Mouse (Mus musculus): ENCODE results near the gene Abhd17c. TPM values are rescaled to one million over a fixed set of nuclear protein-coding genes. Genes with fewer than 3 reads are reported as not detected.

Gene Abhd17c
- polyA plus RNA-seq, 1 experiment from 2014 or later: 20.4 TPM

- no peak overlapping the region for H3K4me3 ChIP-seq
- no peak for ATAC-seq (ENCODE audit: extremely low read depth, insufficient number of reproducible peaks, low FRiP score, low TSS enrichment)
- H3K27ac ChIP-seq (replicated peaks): peak overlapping the region; percentile 61
- H3K27me3 ChIP-seq (replicated peaks): no peaks in the 10 kb centered on the region
- H3K4me1 ChIP-seq: peaks cover 89% of the 10 kb centered on the region
- H3K9ac ChIP-seq: no peak overlapping the region
- H3K4me2 ChIP-seq: no peak overlapping the region
- peaks cover 26% of the 10 kb centered on the region for H3K36me3 ChIP-seq
- H3K9me3 ChIP-seq: no peaks in the 10 kb centered on the region
- WGBS: 50% methylated on average over 7 of the region's 7 CpGs
Observed at GRCm38 (mm10) chr7:84116621-84117542, 34.8 kb downstream of the Abhd17c start.

- H3K36me3 ChIP-seq: peaks cover 36% of the 10 kb centered on the region
- H3K27me3 ChIP-seq (replicated peaks): no peaks in the 10 kb centered on the region
- no peak overlapping the region for H3K4me2 ChIP-seq
- 35% methylated on average over 2 of the region's 2 CpGs for WGBS
- H3K4me1 ChIP-seq: peaks cover 83% of the 10 kb centered on the region
- no peak overlapping the region for H3K9ac ChIP-seq
- ATAC-seq (ENCODE audit: extremely low read depth, insufficient number of reproducible peaks, low FRiP score, low TSS enrichment): no peak; the same call in 1 of the 2 replicates
- H3K4me3 ChIP-seq: no peak overlapping the region
- H3K9me3 ChIP-seq: no peaks in the 10 kb centered on the region
- no peak overlapping the region for H3K27ac ChIP-seq (replicated peaks)
Observed at GRCm38 (mm10) chr7:84115385-84115784, 36.3 kb downstream of the Abhd17c start.

DNA sequence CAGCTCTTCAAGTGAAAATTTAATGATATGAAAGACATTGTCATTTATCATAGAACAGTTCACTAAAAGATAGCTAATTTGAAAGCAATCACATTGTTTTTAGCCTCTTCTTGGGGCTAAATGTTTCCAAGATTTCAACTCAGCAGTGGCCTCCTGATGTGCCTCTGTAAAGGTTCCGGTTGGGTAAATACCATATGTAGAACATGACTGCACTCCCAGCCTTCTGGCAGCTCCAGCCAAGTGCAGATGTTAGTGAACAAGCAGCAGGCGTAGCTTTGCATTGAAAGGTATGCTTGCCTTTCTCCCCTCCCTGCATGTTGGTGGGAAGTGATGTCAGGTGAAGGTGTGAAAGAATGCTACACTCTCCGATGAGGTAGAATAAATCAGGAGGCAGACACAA is 36.9 kb downstream of the Abhd17c start:
- no peak for ATAC-seq (ENCODE audit: extremely low read depth, insufficient number of reproducible peaks, low FRiP score, low TSS enrichment)
- peaks cover 77% of the 10 kb centered on the region for H3K4me1 ChIP-seq

DNA sequence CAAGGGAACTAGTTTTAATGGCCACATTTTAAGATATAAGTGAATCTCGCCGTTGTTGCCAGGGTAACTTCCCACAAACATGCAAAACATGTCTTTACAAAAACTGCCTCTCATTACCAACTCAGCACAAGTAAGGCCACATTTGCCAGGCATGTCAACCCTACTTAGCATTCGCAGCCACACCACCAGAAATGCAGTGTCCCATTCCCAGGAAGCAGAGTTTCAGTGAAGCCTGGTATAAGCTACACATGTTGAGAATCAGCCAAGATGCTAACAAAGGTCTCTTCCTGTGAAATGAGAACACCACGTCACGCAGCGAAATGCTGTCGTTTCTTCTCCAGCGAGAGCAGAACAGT is 38.7 kb downstream of the Abhd17c start:
- peaks cover 59% of the 10 kb centered on the region for H3K4me1 ChIP-seq
- H3K4me3 ChIP-seq: no peak overlapping the region
- no peak overlapping the region for H3K4me2 ChIP-seq
- H3K9me3 ChIP-seq: no peaks in the 10 kb centered on the region
- H3K27me3 ChIP-seq (replicated peaks): no peaks in the 10 kb centered on the region
- WGBS: 83% methylated on average over 8 of the region's 8 CpGs
- ATAC-seq (ENCODE audit: extremely low read depth, insufficient number of reproducible peaks, low FRiP score, low TSS enrichment): no peak
- H3K9ac ChIP-seq: no peak overlapping the region
- H3K36me3 ChIP-seq: peaks cover 58% of the 10 kb centered on the region
- no peak overlapping the region for H3K27ac ChIP-seq (replicated peaks)

More for the DNA sequence above, 36.9 kb downstream of the Abhd17c start:
- Histone ChIP-seq H3K9me3 (no peaks in the 10 kb centered on the region), H3K9ac (no peak overlapping the region), H3K27me3 (replicated peaks) (no peaks in the 10 kb centered on the region), H3K36me3 (peaks cover 42% of the 10 kb centered on the region), H3K4me3 (no peak overlapping the region), H3K4me2 (no peak overlapping the region), H3K27ac (replicated peaks) (no peak overlapping the region)
- 67% methylated on average over 3 of the region's 3 CpGs for WGBS

DNA sequence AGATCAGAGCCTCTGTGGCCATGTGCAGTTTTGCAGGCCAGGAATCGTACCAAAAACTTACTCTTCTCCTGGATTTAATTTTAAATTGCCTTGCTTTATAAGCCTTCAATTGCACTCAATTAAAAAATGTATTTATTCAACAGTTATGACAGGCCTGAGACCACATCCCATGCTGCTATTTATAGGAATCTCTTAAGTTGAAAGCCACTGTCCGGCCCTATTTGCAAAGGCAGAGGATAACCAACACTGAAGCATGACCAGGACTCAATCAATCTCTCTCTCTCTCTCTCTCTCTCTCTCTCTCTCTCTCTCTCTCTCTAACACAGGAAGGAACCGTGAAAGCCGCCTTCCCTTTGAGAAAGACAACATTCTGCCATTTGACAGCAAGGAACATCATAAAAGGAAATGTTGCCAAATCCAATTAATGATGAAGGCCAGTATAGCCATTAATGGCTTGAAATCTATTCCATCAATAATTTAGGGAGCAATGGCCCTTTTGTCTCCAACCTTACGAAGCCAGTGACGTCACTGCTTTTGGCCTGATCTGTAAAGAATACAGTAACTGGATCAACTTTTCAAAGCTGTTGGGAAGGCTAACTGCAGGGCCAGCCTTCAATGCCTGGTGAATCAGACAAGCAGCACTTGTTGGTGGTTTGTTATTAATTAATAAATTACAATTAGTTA is 39.2 kb downstream of the Abhd17c start:
- Histone ChIP-seq H3K4me2 (no peak overlapping the region; the same call in 1 of the 2 replicates), H3K9ac (0 out of 2 replicates have a peak overlapping the region, but pooled peaks have one; percentile 7), H3K27ac (replicated peaks) (peak overlapping the region; percentile 63), H3K9me3 (no peaks in the 10 kb centered on the region), H3K27me3 (replicated peaks) (no peaks in the 10 kb centered on the region), H3K4me3 (no peak overlapping the region), H3K36me3 (peaks cover 63% of the 10 kb centered on the region), H3K4me1 (peaks cover 54% of the 10 kb centered on the region)
- WGBS: 65% methylated on average over 6 of the region's 6 CpGs
- no peak for ATAC-seq (ENCODE audit: extremely low read depth, insufficient number of reproducible peaks, low FRiP score, low TSS enrichment)

DNA sequence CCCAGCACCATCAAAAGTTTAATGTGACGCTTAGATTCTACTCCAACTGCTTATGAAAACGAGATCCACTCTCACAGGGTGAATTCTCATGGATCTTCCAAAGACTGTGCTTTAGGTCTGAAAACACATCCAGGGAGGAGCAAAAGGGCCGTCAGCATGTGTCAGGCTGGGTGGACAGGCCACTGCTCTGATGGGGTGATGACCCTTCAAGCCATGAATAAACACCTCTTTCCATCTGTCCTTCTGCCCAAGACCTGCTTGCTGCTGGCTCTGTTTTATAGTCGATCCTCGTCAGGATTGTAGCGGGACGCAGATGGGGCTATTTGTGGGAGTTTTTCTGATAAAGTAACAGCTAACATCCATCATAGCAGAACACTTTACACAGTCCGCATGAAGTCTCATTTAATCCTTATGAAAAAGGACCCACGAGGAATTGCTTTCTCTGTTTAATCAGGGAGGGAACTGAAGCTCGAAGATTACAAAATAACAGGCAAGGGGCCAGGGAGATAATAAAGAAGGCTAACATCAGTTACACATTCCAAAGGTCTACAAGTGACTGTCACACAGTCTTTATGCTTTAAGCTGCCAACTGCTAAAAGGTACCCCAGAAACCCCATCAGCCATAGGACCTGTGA is 39.9 kb downstream of the Abhd17c start:
- Histone ChIP-seq H3K27ac (replicated peaks) (peak overlapping the region; percentile 63), H3K4me3 (no peak overlapping the region), H3K4me1 (peaks cover 48% of the 10 kb centered on the region), H3K27me3 (replicated peaks) (no peaks in the 10 kb centered on the region), H3K4me2 (no peak overlapping the region; the same call in 1 of the 2 replicates), H3K36me3 (peaks cover 68% of the 10 kb centered on the region), H3K9me3 (no peaks in the 10 kb centered on the region), H3K9ac (no peak overlapping the region)
- WGBS: 45% methylated on average over 10 of the region's 10 CpGs
- no peak for ATAC-seq (ENCODE audit: extremely low read depth, insufficient number of reproducible peaks, low FRiP score, low TSS enrichment)

DNA sequence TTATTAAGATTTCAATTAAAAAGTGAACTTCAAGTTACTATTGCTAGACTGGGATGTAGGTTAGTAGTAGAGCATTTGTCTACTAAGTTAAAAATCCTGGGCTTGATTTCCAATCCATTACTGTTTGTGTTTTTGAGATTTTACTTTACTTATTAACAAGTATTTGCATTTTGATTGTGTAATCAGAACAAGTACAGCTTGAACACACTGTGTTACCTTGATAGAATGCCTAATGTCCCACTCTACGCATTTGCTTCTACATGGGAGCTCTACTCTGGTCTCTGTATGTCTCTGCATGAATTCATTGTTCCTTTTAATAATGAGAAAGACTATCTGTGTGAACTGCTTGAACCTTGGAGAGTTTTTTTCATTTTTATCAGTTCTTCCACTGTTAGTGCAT is 44.8 kb downstream of the Abhd17c start:
- ATAC-seq (ENCODE audit: extremely low read depth, insufficient number of reproducible peaks, low FRiP score, low TSS enrichment): no peak
- Histone ChIP-seq H3K4me2 (no peak overlapping the region), H3K27ac (replicated peaks) (no peak overlapping the region), H3K9me3 (no peaks in the 10 kb centered on the region), H3K9ac (no peak overlapping the region), H3K27me3 (replicated peaks) (no peaks in the 10 kb centered on the region), H3K4me1 (peaks cover 10% of the 10 kb centered on the region), H3K36me3 (peaks cover 63% of the 10 kb centered on the region), H3K4me3 (no peak overlapping the region)
- WGBS: 93% methylated on average over 1 of the region's 1 CpGs

DNA sequence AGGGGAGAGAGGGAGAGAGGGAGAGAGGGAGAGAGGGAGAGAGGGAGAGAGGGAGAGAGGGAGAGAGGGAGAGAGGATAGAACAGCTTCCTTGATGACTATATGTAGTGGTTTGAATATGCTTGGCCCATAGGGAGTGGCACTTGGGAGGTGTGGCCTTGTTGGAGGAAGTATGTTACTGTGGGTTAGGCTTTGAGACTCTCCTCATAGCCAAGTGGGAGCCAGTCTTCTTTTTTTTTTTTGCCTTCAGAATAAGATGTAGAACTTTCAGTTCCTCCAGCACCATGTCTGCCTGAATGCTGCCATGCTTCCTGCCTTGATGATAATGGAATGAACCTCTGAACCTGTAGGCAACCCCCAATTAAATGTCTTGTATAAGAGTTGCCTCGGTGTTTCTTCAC is 49.1 kb downstream of the Abhd17c start:
- Histone ChIP-seq H3K27ac (replicated peaks) (no peak overlapping the region), H3K4me2 (no peak overlapping the region), H3K4me1 (no peaks in the 10 kb centered on the region), H3K9me3 (no peaks in the 10 kb centered on the region), H3K4me3 (no peak overlapping the region), H3K27me3 (replicated peaks) (no peaks in the 10 kb centered on the region), H3K9ac (no peak overlapping the region), H3K36me3 (peaks cover 28% of the 10 kb centered on the region)
- ATAC-seq (ENCODE audit: extremely low read depth, insufficient number of reproducible peaks, low FRiP score, low TSS enrichment): no peak
- WGBS: 79% methylated on average over 1 of the region's 1 CpGs

DNA sequence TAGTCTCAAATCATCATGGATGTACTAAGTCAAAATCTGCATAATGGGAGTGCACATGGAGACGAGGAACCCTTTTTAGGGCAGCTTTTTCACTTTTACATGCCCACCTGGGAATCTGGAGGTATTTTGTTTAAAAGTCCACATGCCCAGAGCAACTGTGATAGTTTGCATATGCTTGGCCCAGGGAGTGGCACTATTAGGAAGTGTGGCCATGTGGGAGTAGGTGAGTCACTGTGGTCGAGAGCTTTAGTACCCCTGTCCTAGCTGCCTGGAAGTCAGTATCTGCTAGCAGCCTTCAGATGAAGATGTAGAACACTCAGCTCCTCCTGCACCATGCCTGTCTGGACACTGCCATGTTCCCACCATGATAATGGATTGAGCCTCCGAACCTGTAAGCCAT is 51.0 kb downstream of the Abhd17c start:
- no peak for ATAC-seq (ENCODE audit: extremely low read depth, insufficient number of reproducible peaks, low FRiP score, low TSS enrichment)
- no peak overlapping the region for H3K4me3 ChIP-seq
- H3K9ac ChIP-seq: no peak overlapping the region
- no peak overlapping the region for H3K27ac ChIP-seq (replicated peaks)
- peaks cover 7% of the 10 kb centered on the region for H3K4me1 ChIP-seq
- H3K9me3 ChIP-seq: no peaks in the 10 kb centered on the region
- no peak overlapping the region for H3K4me2 ChIP-seq
- H3K27me3 ChIP-seq (replicated peaks): no peaks in the 10 kb centered on the region
- whole genome bisulfite sequencing: 77% methylated on average over 3 of the region's 3 CpGs
- peaks cover 16% of the 10 kb centered on the region for H3K36me3 ChIP-seq

GRCm38 (mm10) chr7:84098098-84098497 is 53.6 kb downstream of the Abhd17c start:
- no peak overlapping the region for H3K9ac ChIP-seq
- ATAC-seq (ENCODE audit: extremely low read depth, insufficient number of reproducible peaks, low FRiP score, low TSS enrichment): no peak
- no peaks in the 10 kb centered on the region for H3K27me3 ChIP-seq (replicated peaks)
- H3K9me3 ChIP-seq: no peaks in the 10 kb centered on the region
- 0 out of 2 replicates have a peak, but pooled peaks cover 1% of the 10 kb centered on the region for H3K36me3 ChIP-seq
- peaks cover 7% of the 10 kb centered on the region for H3K4me1 ChIP-seq
- no peak overlapping the region for H3K27ac ChIP-seq (replicated peaks)
- no peak overlapping the region for H3K4me3 ChIP-seq
- no peak overlapping the region for H3K4me2 ChIP-seq
- 87% methylated on average over 1 of the region's 1 CpGs for WGBS

- Histone ChIP-seq H3K4me2 (no peak overlapping the region), H3K36me3 (no peaks in the 10 kb centered on the region), H3K9ac (no peak overlapping the region), H3K4me1 (peaks cover 7% of the 10 kb centered on the region), H3K4me3 (no peak overlapping the region), H3K27me3 (replicated peaks) (no peaks in the 10 kb centered on the region), H3K9me3 (no peaks in the 10 kb centered on the region), H3K27ac (replicated peaks) (no peak overlapping the region)
- ATAC-seq (ENCODE audit: extremely low read depth, insufficient number of reproducible peaks, low FRiP score, low TSS enrichment): no peak
- 44% methylated on average over 6 of the region's 6 CpGs for WGBS
Observed at GRCm38 (mm10) chr7:84096501-84096900, 55.2 kb downstream of the Abhd17c start.

Measured in heart, embryonic 13.5 days (tissue).